Mouse (Mus musculus): ENCODE data around the gene 4930442H23Rik. TPM values are rescaled to one million over a fixed set of nuclear protein-coding genes. Genes with fewer than 3 reads are reported as not detected.

Gene 4930442H23Rik
- polyA plus RNA-seq, 1 experiment from 2014 or later = 0.16 TPM

GRCm38 (mm10) chr10:81143845-81144437, 39.7 kb downstream of the 4930442H23Rik start:
- Histone ChIP-seq H3K4me1 (ENCODE audit: insufficient read depth, low read depth, low read length) (peaks cover 38% of the 10 kb centered on the region), H3K27ac (ENCODE audit: low read length) (no peak overlapping the region), H3K4me2 (replicated peaks; ENCODE audit: low read depth, low read length) (no peak overlapping the region), H3K36me3 (ENCODE audit: insufficient read depth, low read length) (peaks cover 38% of the 10 kb centered on the region), H3K27me3 (replicated peaks; ENCODE audit: insufficient read depth, low read length) (no peaks in the 10 kb centered on the region), H3K9me3 (ENCODE audit: low read length) (no peaks in the 10 kb centered on the region), H3K4me3 (ENCODE audit: low read depth, low read length) (no peak overlapping the region), H3K9ac (replicated peaks; ENCODE audit: low read depth) (no peak overlapping the region)
- no peak for ATAC-seq
- 95% methylated on average over 50 of the region's 52 CpGs for WGBS
- no peak for DNase-seq (ENCODE audit: low spot score)
- TF ChIP-seq CTCF (IDR thresholded peaks at IDR 0.05) = no peak
- no peak for TF ChIP-seq EP300 (IDR thresholded peaks at IDR 0.05)

- 0 out of 2 replicates have a peak, but pooled peaks have one; percentile 29 for TF ChIP-seq CTCF (IDR thresholded peaks at IDR 0.05)
- no peak for TF ChIP-seq EP300 (IDR thresholded peaks at IDR 0.05)
- Histone ChIP-seq H3K4me2 (replicated peaks; ENCODE audit: low read depth, low read length) (no peak overlapping the region), H3K4me3 (ENCODE audit: low read depth, low read length) (no peak overlapping the region), H3K27ac (ENCODE audit: low read length) (peak overlapping the region; percentile 59; the same call in 1 of the 2 replicates), H3K27me3 (replicated peaks; ENCODE audit: insufficient read depth, low read length) (no peaks in the 10 kb centered on the region), H3K9ac (replicated peaks; ENCODE audit: low read depth) (no peak overlapping the region), H3K36me3 (ENCODE audit: insufficient read depth, low read length) (peaks cover 31% of the 10 kb centered on the region), H3K9me3 (ENCODE audit: low read length) (no peaks in the 10 kb centered on the region), H3K4me1 (ENCODE audit: insufficient read depth, low read depth, low read length) (peaks cover 44% of the 10 kb centered on the region)
- DNase-seq (ENCODE audit: low spot score) (peak; percentile 52), ATAC-seq (peak; percentile 25)
- WGBS = 83% methylated on average over 7 of the region's 7 CpGs
Observed at GRCm38 (mm10) chr10:81143157-81143633, 40.5 kb downstream of the 4930442H23Rik start.

GRCm38 (mm10) chr10:81142551-81142981, 41.1 kb downstream of the 4930442H23Rik start:
- no peak overlapping the region for H3K9ac ChIP-seq (replicated peaks; ENCODE audit: low read depth)
- peaks cover 25% of the 10 kb centered on the region for H3K36me3 ChIP-seq (ENCODE audit: insufficient read depth, low read length)
- peaks cover 44% of the 10 kb centered on the region for H3K4me1 ChIP-seq (ENCODE audit: insufficient read depth, low read depth, low read length)
- ATAC-seq (no peak), DNase-seq (ENCODE audit: low spot score) (no peak)
- H3K4me3 ChIP-seq (ENCODE audit: low read depth, low read length) = no peak overlapping the region
- H3K9me3 ChIP-seq (ENCODE audit: low read length) = no peaks in the 10 kb centered on the region
- H3K27ac ChIP-seq (ENCODE audit: low read length) = peak overlapping the region; percentile 59
- no peak for TF ChIP-seq CTCF (IDR thresholded peaks at IDR 0.05)
- TF ChIP-seq EP300 (IDR thresholded peaks at IDR 0.05) = no peak
- H3K27me3 ChIP-seq (replicated peaks; ENCODE audit: insufficient read depth, low read length) = no peaks in the 10 kb centered on the region
- peak overlapping the region; percentile 17 for H3K4me2 ChIP-seq (replicated peaks; ENCODE audit: low read depth, low read length)
- WGBS = 75% methylated on average over 5 of the region's 5 CpGs

- no peak for TF ChIP-seq EP300 (IDR thresholded peaks at IDR 0.05)
- no peak for TF ChIP-seq CTCF (IDR thresholded peaks at IDR 0.05)
Observed at GRCm38 (mm10) chr10:81141455-81142210, 42.0 kb downstream of the 4930442H23Rik start.

GRCm38 (mm10) chr10:81140717-81141454, 42.8 kb downstream of the 4930442H23Rik start:
- Histone ChIP-seq H3K4me1 (ENCODE audit: insufficient read depth, low read depth, low read length) (peaks cover 43% of the 10 kb centered on the region), H3K27ac (ENCODE audit: low read length) (peak overlapping the region; percentile 39), H3K4me2 (replicated peaks; ENCODE audit: low read depth, low read length) (peak overlapping the region; percentile 68), H3K4me3 (ENCODE audit: low read depth, low read length) (peak overlapping the region; percentile 17; the same call in 1 of the 2 replicates), H3K9ac (replicated peaks; ENCODE audit: low read depth) (peak overlapping the region; percentile 34), H3K36me3 (ENCODE audit: insufficient read depth, low read length) (peaks cover 18% of the 10 kb centered on the region), H3K9me3 (ENCODE audit: low read length) (no peaks in the 10 kb centered on the region), H3K27me3 (replicated peaks; ENCODE audit: insufficient read depth, low read length) (no peaks in the 10 kb centered on the region)
- DNase-seq (ENCODE audit: low spot score) (peak; percentile 56), ATAC-seq (no peak)
- no peak for TF ChIP-seq EP300 (IDR thresholded peaks at IDR 0.05)
- no peak for TF ChIP-seq CTCF (IDR thresholded peaks at IDR 0.05)
- 23% methylated on average over 9 of the region's 10 CpGs for WGBS

More at GRCm38 (mm10) chr10:81141455-81142210, 42.0 kb downstream of the 4930442H23Rik start:
- peak overlapping the region; percentile 34; the same call in 1 of the 2 replicates for H3K9ac ChIP-seq (replicated peaks; ENCODE audit: low read depth)
- 0 out of 2 replicates have a peak overlapping the region, but pooled peaks have one; percentile 38 for H3K27ac ChIP-seq (ENCODE audit: low read length)
- 79% methylated on average over 7 of the region's 7 CpGs for WGBS
- peaks cover 18% of the 10 kb centered on the region for H3K36me3 ChIP-seq (ENCODE audit: insufficient read depth, low read length)
- DNase-seq (ENCODE audit: low spot score) = no peak
- H3K4me1 ChIP-seq (ENCODE audit: insufficient read depth, low read depth, low read length) = peaks cover 44% of the 10 kb centered on the region
- no peaks in the 10 kb centered on the region for H3K9me3 ChIP-seq (ENCODE audit: low read length)
- no peak for ATAC-seq
- peak overlapping the region; percentile 68 for H3K4me2 ChIP-seq (replicated peaks; ENCODE audit: low read depth, low read length)
- no peak overlapping the region for H3K4me3 ChIP-seq (ENCODE audit: low read depth, low read length)
- H3K27me3 ChIP-seq (replicated peaks; ENCODE audit: insufficient read depth, low read length) = no peaks in the 10 kb centered on the region

Data from lung, postnatal 0 days (tissue).